Mouse (Mus musculus) hindbrain, postnatal 0 days (tissue): ENCODE measurements around the gene Gtsf2. TPM values are rescaled to one million over a fixed set of nuclear protein-coding genes. Genes with fewer than 3 reads are reported as not detected.
A peak's percentile ranks its signal among the peaks of the same experiment; 100 is the strongest.

Experiments used
- ATAC-seq: fragments of 200-750 bp; cut with Nextera tagmentation; 2 replicates; pipeline ENCODE4 v1.8.0; 2017; ENCODE audit warnings: mild to moderate bottlenecking, moderate TSS enrichment, moderate library complexity
- DNase-seq: peaks from one replicate; pipeline ENCODE4 v3.0.0-alpha.2; 2015; ENCODE audit warnings: low spot score
- H3K27ac ChIP-seq: fragments of 300-500 bp; sonication (generic); 2 replicates; pipeline ENCODE4 v1.5.1; 2014; ENCODE audit warnings: mild to moderate bottlenecking
- H3K27me3 ChIP-seq: fragments of 300-500 bp; sonication (generic); 2 replicates; pipeline ENCODE4 v1.6.1; 2014; ENCODE audit warnings: low read length, mixed read lengths; ENCODE audit not compliant: insufficient read depth
- H3K36me3 ChIP-seq: fragments of 300-500 bp; sonication (generic); 2 replicates; pipeline ENCODE4 v1.6.1; 2014; ENCODE audit warnings: low read length, mixed read lengths; ENCODE audit not compliant: insufficient read depth
- H3K4me1 ChIP-seq: fragments of 300-500 bp; sonication (generic); 2 replicates; pipeline ENCODE4 v1.6.1; 2014; ENCODE audit warnings: antibody characterized with exemption, low read length, mixed read lengths; ENCODE audit not compliant: insufficient read depth
- H3K4me2 ChIP-seq: fragments of 300-500 bp; sonication (generic); 2 replicates; pipeline ENCODE4 v1.6.1; 2014; ENCODE audit warnings: low read depth, mild to moderate bottlenecking, low read length, moderate library complexity, mixed read lengths
- H3K4me3 ChIP-seq: fragments of 300-500 bp; sonication (generic); 2 replicates; pipeline ENCODE4 v1.5.1; 2014; ENCODE audit warnings: low read length
- H3K9ac ChIP-seq: fragments of 300-500 bp; sonication (generic); replicated peaks from 2 replicates; pipeline ENCODE4 v1.6.1; 2014; ENCODE audit warnings: mild to moderate bottlenecking, low read length, moderate library complexity, mixed read lengths
- H3K9me3 ChIP-seq: fragments of 300-500 bp; sonication (generic); 2 replicates; pipeline ENCODE4 v1.6.1; 2016; ENCODE audit warnings: low read length, mixed read lengths
- CTCF ChIP-seq: IDR thresholded peaks from 2 replicates; pipeline ENCODE4 v1.5.1; 2016; ENCODE audit warnings: antibody characterized with exemption, control low read depth, low read depth
- WGBS: fragments of 180-500 bp; shearing (Covaris S2); extraction: QIAGEN DNeasy Blood & Tissue Kit; methylation state at CpG from one replicate; pipeline ENCODE4 v1.1.7; 2014; 5-methylcytosine and 5-hydroxymethylcytosine counted together
- polyA plus RNA-seq: library from polyadenylated mRNA; unstranded; fragments of >200 nt; fragmentation: Nextera tagmentation; extraction: Ambion mirVana; gene quantifications from 2 replicates; pipeline ENCODE4 v1.2.1, GENCODE M21; 2015
- total RNA-seq: library from RNA; depleted of rRNA; stranded (reverse); fragments of >200 nt; gene quantifications from 2 replicates; pipeline ENCODE4 v1.2.3, GENCODE M21; 2014

Gtsf2 gene
- total and polyA plus RNA-seq, 2 experiments from 2014 or later, result 2.1 TPM; not detected in 1

DNA sequence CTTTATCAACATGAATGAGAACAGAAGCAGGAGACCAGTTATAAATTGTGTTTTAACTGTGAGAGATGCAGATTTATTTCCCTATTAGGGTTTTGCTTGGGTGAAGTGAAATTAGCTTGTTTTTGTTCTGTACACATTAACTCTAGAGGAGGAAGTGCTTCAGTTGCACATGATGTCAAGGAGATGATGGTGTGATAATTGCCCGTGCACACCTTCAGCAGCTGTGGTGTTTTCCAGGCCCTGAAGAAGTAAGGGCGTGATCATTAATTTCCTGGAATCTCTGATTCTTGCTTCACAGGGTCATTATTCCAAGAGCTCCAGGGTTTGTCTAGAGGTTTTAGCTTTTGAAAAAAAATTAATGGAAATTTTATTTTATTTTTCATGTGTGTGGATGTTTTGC, 31.9 kb upstream of the Gtsf2 start:
- 89% methylated on average over 2 of the region's 2 CpGs for WGBS
- Histone ChIP-seq H3K9ac (no peak overlapping the region), H3K27me3 (no peaks in the 10 kb centered on the region), H3K36me3 (no peaks in the 10 kb centered on the region), H3K4me1 (peaks cover 5% of the 10 kb centered on the region; the same call in 1 of the 2 replicates), H3K4me3 (no peak overlapping the region), H3K4me2 (no peak overlapping the region), H3K9me3 (no peaks in the 10 kb centered on the region), H3K27ac (no peak overlapping the region)
- ATAC-seq (no peak), DNase-seq (no peak)
- TF ChIP-seq CTCF, result no peak

- no peak overlapping the region for H3K27ac ChIP-seq
- H3K36me3 ChIP-seq, result no peaks in the 10 kb centered on the region
- 73% methylated on average over 1 of the region's 1 CpGs for WGBS
- no peaks in the 10 kb centered on the region for H3K9me3 ChIP-seq
- no peak for ATAC-seq
- TF ChIP-seq CTCF, result no peak
- H3K4me2 ChIP-seq, result no peak overlapping the region
- H3K4me1 ChIP-seq, result no peaks in the 10 kb centered on the region
- H3K9ac ChIP-seq, result no peak overlapping the region
- H3K4me3 ChIP-seq, result no peak overlapping the region
- DNase-seq, result no peak
- no peaks in the 10 kb centered on the region for H3K27me3 ChIP-seq
Measured at GRCm38 (mm10) chr15:103479080-103479606, 30.9 kb upstream of the Gtsf2 start.

GRCm38 (mm10) chr15:103473769-103474168, 25.5 kb upstream of the Gtsf2 start:
- WGBS, result 93% methylated on average over 5 of the region's 5 CpGs
- ATAC-seq, result no peak

GRCm38 (mm10) chr15:103473182-103473581, 24.9 kb upstream of the Gtsf2 start:
- H3K4me3 ChIP-seq, result no peak overlapping the region
- no peak overlapping the region for H3K4me2 ChIP-seq
- ATAC-seq, result no peak
- no peaks in the 10 kb centered on the region for H3K4me1 ChIP-seq
- no peaks in the 10 kb centered on the region for H3K36me3 ChIP-seq
- no peaks in the 10 kb centered on the region for H3K9me3 ChIP-seq
- no peaks in the 10 kb centered on the region for H3K27me3 ChIP-seq
- TF ChIP-seq CTCF, result no peak
- DNase-seq, result no peak
- no peak overlapping the region for H3K27ac ChIP-seq
- WGBS, result 81% methylated on average over 7 of the region's 7 CpGs
- H3K9ac ChIP-seq, result no peak overlapping the region

More at GRCm38 (mm10) chr15:103473769-103474168, 25.5 kb upstream of the Gtsf2 start:
- Histone ChIP-seq H3K27ac (no peak overlapping the region), H3K36me3 (no peaks in the 10 kb centered on the region), H3K9me3 (no peaks in the 10 kb centered on the region), H3K4me2 (no peak overlapping the region), H3K4me3 (no peak overlapping the region), H3K27me3 (no peaks in the 10 kb centered on the region), H3K9ac (no peak overlapping the region), H3K4me1 (no peaks in the 10 kb centered on the region)
- DNase-seq, result no peak
- TF ChIP-seq CTCF, result no peak

DNA sequence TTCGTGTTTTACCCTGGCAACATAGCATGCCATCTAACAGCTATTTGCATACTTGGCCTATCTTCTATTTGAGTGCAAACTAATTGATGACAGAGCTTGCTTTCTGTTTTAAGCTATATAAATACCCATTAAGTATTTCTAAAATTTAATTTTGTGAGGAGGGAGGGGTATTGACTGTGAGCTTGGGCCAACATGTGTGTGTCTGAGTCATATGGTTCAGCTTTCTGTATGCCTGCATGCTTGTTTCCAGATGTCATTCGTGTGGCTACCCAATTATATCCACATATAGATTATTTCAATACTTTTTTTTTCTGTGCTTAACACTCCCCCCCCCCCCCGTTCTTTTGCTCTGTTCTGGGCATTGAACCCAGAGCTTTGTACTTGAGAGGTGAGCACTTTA, 24.0 kb upstream of the Gtsf2 start:
- H3K4me1 ChIP-seq, result no peaks in the 10 kb centered on the region
- no peak overlapping the region for H3K27ac ChIP-seq
- 43% methylated on average over 3 of the region's 3 CpGs for WGBS
- H3K9me3 ChIP-seq, result no peaks in the 10 kb centered on the region
- H3K36me3 ChIP-seq, result no peaks in the 10 kb centered on the region
- no peak for TF ChIP-seq CTCF
- ATAC-seq, result no peak
- H3K4me2 ChIP-seq, result no peak overlapping the region
- H3K4me3 ChIP-seq, result no peak overlapping the region
- no peak for DNase-seq
- no peak overlapping the region for H3K9ac ChIP-seq
- H3K27me3 ChIP-seq, result no peaks in the 10 kb centered on the region

DNA sequence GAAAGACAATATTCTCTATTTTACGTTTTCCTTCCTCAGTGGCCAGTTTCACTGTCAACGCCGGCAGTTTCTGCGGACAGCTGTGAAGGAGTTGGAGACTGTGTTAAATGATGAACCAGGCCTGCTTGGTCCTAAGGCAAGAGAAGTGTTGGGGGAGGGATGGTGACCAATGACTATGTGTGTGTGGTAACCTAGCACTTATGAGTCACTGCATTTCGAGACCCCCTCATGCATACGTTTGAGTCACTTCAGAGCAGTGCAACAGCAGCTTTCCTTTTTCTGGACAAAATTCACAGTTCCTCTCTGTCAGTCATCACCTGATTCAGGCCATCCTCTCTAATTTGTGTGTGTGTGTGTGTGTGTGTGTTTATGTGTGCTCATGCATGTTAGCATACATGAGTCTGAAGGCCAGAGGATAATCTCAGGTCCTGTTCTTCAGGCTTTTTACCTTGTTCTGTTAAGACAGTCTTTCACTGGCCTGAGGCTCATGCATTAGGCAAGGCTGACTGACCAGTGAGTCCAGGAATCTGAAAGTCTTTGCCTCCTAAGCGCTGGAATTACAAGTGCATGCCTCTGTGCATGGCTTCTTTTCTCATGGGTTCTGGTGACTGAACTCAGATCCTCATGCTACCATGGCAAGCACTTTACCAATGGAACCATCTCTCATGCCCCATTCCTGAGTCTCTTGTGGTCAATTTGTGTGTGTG, 23.4 kb upstream of the Gtsf2 start:
- Histone ChIP-seq H3K4me1 (no peaks in the 10 kb centered on the region), H3K4me3 (no peak overlapping the region), H3K4me2 (no peak overlapping the region), H3K9me3 (no peaks in the 10 kb centered on the region), H3K27ac (no peak overlapping the region), H3K36me3 (no peaks in the 10 kb centered on the region), H3K27me3 (no peaks in the 10 kb centered on the region), H3K9ac (no peak overlapping the region)
- TF ChIP-seq CTCF, result no peak
- WGBS, result 80% methylated on average over 7 of the region's 7 CpGs
- no peak for DNase-seq
- no peak for ATAC-seq

DNA sequence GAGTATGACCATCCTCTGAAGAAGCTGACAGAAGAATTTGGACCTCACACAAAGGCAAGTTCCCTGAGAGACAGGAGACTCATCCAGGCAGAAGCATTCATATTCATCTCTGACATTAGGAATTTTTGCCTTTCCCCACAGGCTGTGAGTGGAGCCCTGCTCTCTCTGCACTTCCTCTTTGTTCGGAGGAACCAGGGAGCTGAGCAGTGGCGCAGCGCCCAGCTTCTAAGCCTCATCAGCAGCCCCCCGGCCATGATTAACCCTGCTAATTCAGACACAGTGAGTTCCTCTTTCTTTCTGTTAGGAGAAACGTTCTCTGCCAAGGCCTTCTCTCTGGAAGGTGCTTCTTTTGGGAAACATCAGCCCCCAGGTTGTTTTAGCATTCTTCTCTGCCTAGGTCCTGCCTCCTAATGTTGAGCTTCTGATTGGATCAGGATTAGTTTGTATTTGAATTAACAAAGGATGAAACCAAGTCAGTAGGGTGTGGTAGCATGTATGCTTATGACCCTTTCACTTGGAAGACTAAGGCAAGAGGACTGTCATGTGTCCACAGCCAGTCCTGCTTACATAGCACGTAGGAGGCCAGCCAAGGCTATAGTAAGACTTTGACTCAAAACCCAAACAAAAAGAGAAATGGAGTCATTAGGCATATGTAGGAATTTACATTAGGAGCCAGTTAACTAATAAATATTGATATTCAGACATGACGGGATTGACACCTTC, 14.4 kb upstream of the Gtsf2 start:
- ATAC-seq (peak; percentile 86), DNase-seq (peak; percentile 67)
- Histone ChIP-seq H3K4me2 (0 out of 2 replicates have a peak overlapping the region, but pooled peaks have one; percentile 1), H3K9ac (no peak overlapping the region), H3K4me1 (no peaks in the 10 kb centered on the region), H3K27me3 (no peaks in the 10 kb centered on the region), H3K9me3 (no peaks in the 10 kb centered on the region), H3K27ac (0 out of 2 replicates have a peak overlapping the region, but pooled peaks have one; percentile 32), H3K36me3 (no peaks in the 10 kb centered on the region), H3K4me3 (no peak overlapping the region)
- TF ChIP-seq CTCF, result no peak
- WGBS, result 57% methylated on average over 7 of the region's 7 CpGs
